Mouse (Mus musculus) heart, postnatal 0 days (tissue): ENCODE measurements around the gene Rwdd3.

Source experiments
- CTCF ChIP-seq: IDR thresholded peaks from 2 replicates; pipeline ENCODE4 v1.5.1; 2016; ENCODE audit warnings: antibody characterized with exemption, control low read depth, low read depth
- EP300 ChIP-seq: IDR thresholded peaks from 2 replicates; pipeline ENCODE4 v1.6.1; 2016; ENCODE audit warnings: antibody characterized with exemption, low read depth

- TF ChIP-seq CTCF, result no peak
- no peak for TF ChIP-seq EP300
These were observed 1.2 kb upstream of the Rwdd3 start for GRCm38 (mm10) chr3:121172718-121173117.
